Mouse (Mus musculus) monocyte, adult 2 months (primary cell): ENCODE measurements around the gene Ankrd31.
"Not testable (repeated sequence)": the region's sequence is repeated elsewhere in the genome, so short reads cannot be mapped to it uniquely, and the experiment has no call there.

Source experiments
- DNase-seq, 2 experiments: peaks; one replicate each; pipeline ENCODE4 v3.0.0; 2022; ENCODE audit warnings: low spot score in 2 of 2, low read depth in 1 of 2

Gene Ankrd31

DNA sequence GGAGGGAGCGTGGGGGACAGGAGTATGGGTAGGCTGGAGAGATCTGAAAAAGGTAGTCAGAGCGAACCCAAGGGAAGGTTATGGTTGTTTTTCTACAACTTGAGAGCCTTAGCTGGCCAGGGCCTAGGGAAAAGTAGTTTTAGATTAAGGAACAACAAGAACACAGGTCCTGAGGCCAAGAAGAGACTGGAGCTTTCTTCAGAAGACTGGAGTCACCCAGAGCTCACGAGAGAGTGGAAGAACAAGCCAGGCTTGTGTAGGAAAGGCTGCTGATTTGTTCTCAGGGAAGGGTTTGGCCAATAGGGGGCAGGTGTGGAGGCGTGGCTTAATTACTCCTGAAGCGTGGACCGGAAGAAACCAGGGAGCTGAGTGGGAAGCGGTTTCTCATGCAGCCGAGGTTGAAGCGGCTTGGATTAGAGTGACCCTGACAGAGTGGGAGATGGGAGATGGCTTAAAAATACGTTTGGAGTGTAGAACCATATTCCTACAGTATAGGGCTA is 189.0 kb downstream of the Ankrd31 start:
- no peak for DNase-seq

DNA sequence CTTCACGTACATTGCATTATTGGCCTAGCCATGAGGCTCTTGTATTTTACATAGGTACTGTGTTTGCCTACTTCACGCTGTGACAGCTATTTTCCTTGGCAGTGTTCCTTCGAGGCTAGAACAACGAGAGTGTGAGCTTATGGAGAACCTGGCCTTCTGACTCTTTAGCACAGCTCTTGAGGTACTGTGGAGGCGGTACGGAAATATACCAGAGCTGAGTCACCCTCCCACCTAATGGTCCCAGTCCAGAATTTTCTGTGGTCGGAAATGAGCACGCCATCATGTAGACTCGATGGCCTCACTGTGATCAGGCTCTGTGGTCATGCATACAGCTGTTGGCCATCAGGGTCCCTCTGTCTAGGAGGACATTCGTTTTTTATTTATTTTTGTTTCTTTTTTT is 191.6 kb downstream of the Ankrd31 start:
- no peak for DNase-seq

DNA sequence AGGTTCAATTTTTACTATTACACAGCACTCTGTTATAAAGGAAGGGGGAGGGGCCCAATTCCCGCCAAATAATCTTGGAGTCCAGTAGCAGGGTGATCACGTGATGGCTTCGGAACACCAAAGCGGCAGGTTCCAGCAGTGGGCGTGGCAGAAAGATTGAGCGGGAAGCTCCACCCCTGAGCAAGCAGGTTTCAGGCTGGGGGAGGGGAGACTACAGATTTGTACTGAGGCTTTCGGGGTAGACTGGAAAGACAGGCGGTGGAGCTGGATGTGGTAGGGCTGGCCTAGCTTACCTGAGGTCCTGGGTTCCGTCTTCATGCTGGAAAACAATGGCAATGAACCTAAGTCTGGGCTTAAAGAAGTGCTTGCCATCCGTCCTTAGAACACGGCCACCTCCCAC is 193.4 kb downstream of the Ankrd31 start:
- DNase-seq: not testable (repeated sequence)

DNA sequence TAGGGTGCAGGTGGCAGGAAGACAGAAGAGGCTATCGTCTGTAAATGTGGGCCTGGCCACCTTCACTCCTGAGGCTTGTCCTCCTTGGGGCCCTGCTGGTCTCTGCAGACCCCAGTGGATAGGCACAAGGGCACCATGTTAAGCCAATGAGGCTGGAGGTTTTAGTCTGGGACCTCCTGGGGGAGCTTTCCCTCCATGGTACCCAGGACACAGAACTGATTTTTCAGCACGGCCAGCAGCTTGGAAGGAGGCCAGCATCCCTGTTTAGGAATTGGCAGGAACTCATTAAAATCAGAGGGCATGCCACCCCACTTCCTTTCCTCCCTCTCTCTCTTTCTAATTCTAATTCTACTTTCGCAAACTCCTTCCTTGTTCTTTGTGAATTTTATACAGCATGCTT is 195.5 kb downstream of the Ankrd31 start:
- DNase-seq: no peak

DNA sequence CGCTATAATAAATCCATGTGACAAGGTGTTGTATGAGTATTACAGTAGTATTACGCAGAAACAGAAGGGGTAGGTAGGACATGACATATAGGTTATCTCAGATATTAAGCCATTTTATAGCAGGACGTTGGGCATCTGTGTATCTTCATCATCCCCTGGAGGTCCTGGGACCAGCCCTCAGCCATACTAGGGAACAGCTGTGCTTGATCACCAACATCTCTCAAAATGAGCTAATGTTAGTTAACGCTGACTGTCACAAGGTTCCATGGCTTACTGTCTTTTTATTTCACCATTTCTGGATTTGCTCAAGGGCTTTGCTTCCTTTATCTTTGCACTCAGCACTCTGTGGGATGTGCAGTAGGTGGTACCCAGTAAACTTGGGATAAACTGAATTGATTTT is 197.7 kb downstream of the Ankrd31 start:
- no peak for DNase-seq

DNA sequence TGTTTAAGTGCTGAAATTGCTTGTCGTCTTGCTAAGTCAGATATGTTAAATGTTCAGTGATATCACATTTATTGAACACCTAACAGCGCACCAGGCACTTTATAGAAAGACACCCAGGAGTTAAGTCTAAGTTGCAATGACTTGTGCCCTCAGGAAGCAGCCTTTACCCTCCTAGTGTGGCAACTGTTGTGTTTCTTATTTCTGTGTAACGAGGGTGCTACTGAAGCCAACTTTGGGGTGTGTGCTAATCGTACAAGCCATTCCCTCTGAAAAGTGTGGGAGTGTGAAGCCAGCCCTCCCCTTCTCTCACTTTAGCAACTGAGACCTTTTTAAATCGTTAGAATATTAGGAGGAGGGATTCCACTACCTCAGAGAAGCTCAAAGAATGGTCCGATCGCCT is 199.7 kb downstream of the Ankrd31 start:
- no peak for DNase-seq

DNA sequence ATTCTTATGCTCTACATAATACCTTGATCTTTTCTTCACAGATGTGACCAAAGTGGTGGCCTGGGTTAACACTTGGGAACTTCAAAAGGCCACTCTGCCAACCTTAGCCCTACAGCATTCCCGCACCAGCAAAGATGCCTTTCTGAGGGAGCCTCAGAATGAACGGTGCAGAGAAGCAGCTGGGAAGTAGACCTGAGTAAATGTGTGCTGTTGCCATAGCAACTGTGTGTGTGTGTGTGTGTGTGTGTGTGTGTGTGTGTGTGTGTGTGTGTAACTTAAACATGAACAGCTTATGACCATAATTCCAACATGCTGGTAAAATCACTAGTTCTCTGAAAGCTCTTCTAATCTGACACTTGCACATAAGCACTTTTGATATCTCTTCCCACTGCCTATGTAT is 203.8 kb downstream of the Ankrd31 start:
- DNase-seq: no peak

DNA sequence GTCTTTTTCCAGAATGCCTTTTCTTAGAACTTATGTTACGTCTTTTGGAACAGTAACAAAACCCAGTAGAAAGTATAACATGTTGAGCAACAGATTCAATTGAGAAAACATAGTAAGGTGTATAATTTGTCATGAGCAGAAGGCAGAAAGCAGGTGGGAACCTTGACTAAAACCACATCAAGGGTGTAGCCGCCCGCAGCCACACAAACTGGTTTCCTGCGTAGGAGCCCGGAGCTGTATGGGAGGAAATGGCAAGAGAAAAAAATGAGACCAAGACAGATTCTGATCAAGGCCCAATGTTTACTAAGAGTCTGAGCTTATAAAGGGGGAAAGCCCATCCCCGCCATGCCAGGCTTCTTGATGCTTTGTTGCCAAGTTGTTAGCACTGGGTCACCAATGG is 208.4 kb downstream of the Ankrd31 start:
- DNase-seq: no peak
